Mouse (Mus musculus) neutrophil, adult 83 days (primary cell): ENCODE measurements around the gene Lin7b. TPM values are rescaled to one million over a fixed set of nuclear protein-coding genes. Genes with fewer than 3 reads are reported as not detected.

Experiments
- total RNA-seq, 2 experiments: library from RNA; stranded (reverse); gene quantifications; one replicate each; pipeline ENCODE4 v1.2.4; 2023

Lin7b gene
- total RNA-seq: under 1 TPM in 1 of 2 experiments, not detected in 1; 0.66 TPM

GRCm38 (mm10) chr7:45370475-45371311 lies at the start of gene Lin7b:
Gene Lin7b (minus strand): TSS chr7:45370583.

GRCm38 (mm10) chr7:45413113-45413863 lies 42.9 kb upstream of the Lin7b start, which contains the start of gene Ntf5:
Gene Ntf5 (plus strand): TSS chr7:45413695.

GRCm38 (mm10) chr7:45405091-45406075 lies 35.0 kb upstream of the Lin7b start, which contains the start of gene Kcna7:
Gene Kcna7 (plus strand): TSS chr7:45405653.

GRCm38 (mm10) chr7:45395578-45396336 lies 25.4 kb upstream of the Lin7b start, which contains the start of gene Snrnp70:
Gene Snrnp70 (minus strand): TSS chr7:45395742.

GRCm38 (mm10) chr7:45366652-45367019 lies 3.7 kb downstream of the Lin7b start, which contains the start of gene Ppfia3:
Gene Ppfia3 (minus strand): TSS chr7:45367019.

GRCm38 (mm10) chr7:45335056-45335455 lies 35.3 kb downstream of the Lin7b start, which contains the start of gene Hrc:
Gene Hrc (plus strand): TSS chr7:45335290.

GRCm38 (mm10) chr7:45333431-45333982 lies 36.9 kb downstream of the Lin7b start, which contains the start of gene Trpm4:
Gene Trpm4 (minus strand): TSS chr7:45333780.

Other genes with a start within 250 kb of the Lin7b start
- 1,000 to 10,000 TPM; 1,010 to 1,023 TPM for gene Rps11, start 246.1 kb downstream of the Lin7b start, total RNA-seq
- gene Rpl13a, start 241.8 kb downstream of the Lin7b start, total RNA-seq: 1,000 to 10,000 TPM; 1,046 to 1,214 TPM
- gene Gm45713, start 234.4 kb downstream of the Lin7b start, total RNA-seq: not detected
- 10 to 100 TPM; 22.2 to 29.2 TPM for gene Flt3l, start 234.2 kb downstream of the Lin7b start, total RNA-seq
- gene Pih1d1, start 216.3 kb downstream of the Lin7b start, total RNA-seq: 10 to 100 TPM; 46.2 to 47.4 TPM
- 10 to 100 TPM; 82.4 to 96.0 TPM for gene Aldh16a1, start 216.0 kb downstream of the Lin7b start, total RNA-seq
- gene Slc17a7, start 206.6 kb downstream of the Lin7b start, total RNA-seq: not detected
- not detected for gene Gfy, start 191.0 kb downstream of the Lin7b start, total RNA-seq
- not detected for gene Pth2, start 189.6 kb downstream of the Lin7b start, total RNA-seq
- not detected for gene Ccdc155, start 165.7 kb downstream of the Lin7b start, total RNA-seq
- 1 to 10 TPM; 1.0 to 1.3 TPM for gene Dkkl1, start 158.4 kb downstream of the Lin7b start, total RNA-seq
- gene Tead2, start 154.8 kb downstream of the Lin7b start, total RNA-seq: not detected
- 100 to 1,000 TPM; 297 to 345 TPM for gene Cd37, start 131.5 kb downstream of the Lin7b start, total RNA-seq
- under 1 TPM; 0.57 to 0.59 TPM for gene Slc6a16, start 129.5 kb downstream of the Lin7b start, total RNA-seq
- under 1 TPM in 1 of 2 experiments, not detected in 1; 0.24 TPM for gene Slc6a21, start 93.1 kb downstream of the Lin7b start, total RNA-seq
- 1 to 10 TPM; 2.3 to 4.8 TPM for gene Trpm4, start 36.8 kb downstream of the Lin7b start, total RNA-seq
- under 1 TPM in 1 of 2 experiments, not detected in 1; 0.68 TPM for gene Hrc, start 35.3 kb downstream of the Lin7b start, total RNA-seq
- gene Ppfia3, start 3.6 kb downstream of the Lin7b start, total RNA-seq: under 1 TPM in 1 of 2 experiments, not detected in 1; 0.31 TPM
- gene Snrnp70, start 25.2 kb upstream of the Lin7b start, total RNA-seq: 100 to 1,000 TPM; 256 to 279 TPM
- gene Kcna7, start 35.1 kb upstream of the Lin7b start, total RNA-seq: not detected
- gene Ntf5, start 43.1 kb upstream of the Lin7b start, total RNA-seq: not detected
- gene Lhb, start 50.2 kb upstream of the Lin7b start, total RNA-seq: not detected
- gene Gys1, start 64.3 kb upstream of the Lin7b start, total RNA-seq: 10 to 100 TPM; 58.1 to 59.5 TPM
- 10 to 100 TPM; 39.6 to 42.2 TPM for gene Ruvbl2, start 67.5 kb upstream of the Lin7b start, total RNA-seq
- 1,000 to 10,000 TPM; 1,390 to 1,483 TPM for gene Ftl1, start 89.3 kb upstream of the Lin7b start, total RNA-seq
- 10 to 100 TPM; 42.0 to 45.1 TPM for gene Bax, start 96.3 kb upstream of the Lin7b start, total RNA-seq
- gene Tulp2, start 111.3 kb upstream of the Lin7b start, total RNA-seq: not detected
- gene Gm45808, start 116.2 kb upstream of the Lin7b start, total RNA-seq: 1 to 10 TPM; 1.2 to 2.5 TPM
- 1 to 10 TPM; 5.9 to 6.1 TPM for gene Dhdh, start 118.2 kb upstream of the Lin7b start, total RNA-seq
- gene Nucb1, start 139.8 kb upstream of the Lin7b start, total RNA-seq: 100 to 1,000 TPM; 111 to 114 TPM
- 100 to 1,000 TPM; 253 to 370 TPM for gene Ppp1r15a, start 155.7 kb upstream of the Lin7b start, total RNA-seq
- gene Plekha4, start 155.7 kb upstream of the Lin7b start, total RNA-seq: under 1 TPM in 1 of 2 experiments, not detected in 1; 0.15 TPM
- not detected for gene Hsd17b14, start 184.3 kb upstream of the Lin7b start, total RNA-seq
- gene Bcat2, start 199.6 kb upstream of the Lin7b start, total RNA-seq: 10 to 100 TPM; 39.9 to 42.5 TPM
- gene Fgf21, start 244.9 kb upstream of the Lin7b start, total RNA-seq: not detected
- gene Fut1, start 246.7 kb upstream of the Lin7b start, total RNA-seq: under 1 TPM in 1 of 2 experiments, not detected in 1; 0.22 TPM